Mouse (Mus musculus) heart, postnatal 0 days (tissue): ENCODE results near the gene Gm49601.

Source experiments
- CTCF ChIP-seq: IDR thresholded peaks from 2 replicates; pipeline ENCODE4 v1.5.1; 2016; ENCODE audit warnings: antibody characterized with exemption, control low read depth, low read depth
- EP300 ChIP-seq: IDR thresholded peaks from 2 replicates; pipeline ENCODE4 v1.6.1; 2016; ENCODE audit warnings: antibody characterized with exemption, low read depth

GRCm38 (mm10) chr16:18593930-18594329, 32.3 kb downstream of the Gm49601 start:
- TF ChIP-seq CTCF (no peak), EP300 (no peak)
